Mouse (Mus musculus) C2C12 (cell line): ENCODE results near the gene Slc25a39. TPM values are rescaled to one million over a fixed set of nuclear protein-coding genes. Genes with fewer than 3 reads are reported as not detected.
A peak's percentile ranks its signal among the peaks of the same experiment; 100 is the strongest.

Experiments
- H3K27me3 ChIP-seq: one replicate; pipeline ENCODE4 v1.6.1; 2011; ENCODE audit not compliant: control insufficient read depth, insufficient read depth, insufficient read length
- H3K36me3 ChIP-seq: one replicate; pipeline ENCODE4 v1.6.1; 2011; ENCODE audit not compliant: control insufficient read depth, insufficient read depth
- H3K4me3 ChIP-seq: one replicate; pipeline ENCODE4 v1.5.1; 2011; ENCODE audit warnings: mild to moderate bottlenecking, control low read depth; ENCODE audit not compliant: poor library complexity, insufficient read depth, severe bottlenecking
- H3K79me2 ChIP-seq: one replicate; pipeline ENCODE4 v1.6.1; 2011; ENCODE audit not compliant: control insufficient read depth, insufficient read depth
- H3K79me3 ChIP-seq: one replicate; pipeline ENCODE4 v1.6.1; 2011; ENCODE audit warnings: low read depth, control low read depth
- H3ac ChIP-seq: one replicate; pipeline ENCODE3; 2011; ENCODE audit warnings: low read depth; ENCODE audit not compliant: control insufficient read depth, insufficient read length
- CEBPB ChIP-seq: IDR thresholded peaks from one replicate; pipeline ENCODE4 v1.6.1; 2011; ENCODE audit warnings: low read depth, mild to moderate bottlenecking, control low read depth, moderate library complexity
- CTCF ChIP-seq: IDR thresholded peaks from one replicate; pipeline ENCODE4 v1.5.1; 2011; ENCODE audit not compliant: control insufficient read depth, insufficient read depth, insufficient read length
- FOSL1 ChIP-seq: IDR thresholded peaks from one replicate; pipeline ENCODE4 v1.8.0; 2011; ENCODE audit warnings: mild to moderate bottlenecking, low read length; ENCODE audit not compliant: poor library complexity, insufficient read depth, severe bottlenecking
- MAX ChIP-seq: IDR thresholded peaks from one replicate; pipeline ENCODE4 v1.6.1; 2011; ENCODE audit warnings: mild to moderate bottlenecking, control low read depth
- MYOD1 ChIP-seq: IDR thresholded peaks from one replicate; pipeline ENCODE4 v1.6.1; 2011; ENCODE audit warnings: low read depth; ENCODE audit not compliant: control insufficient read depth, insufficient read length
- MYOG ChIP-seq: IDR thresholded peaks from one replicate; pipeline ENCODE4 v1.6.1; 2011; ENCODE audit not compliant: control insufficient read depth, insufficient read length; ENCODE audit errors: extremely low read depth
- USF1 ChIP-seq: IDR thresholded peaks from one replicate; pipeline ENCODE4 v1.6.1; 2011; ENCODE audit warnings: low read depth, mild to moderate bottlenecking, control low read depth, moderate library complexity
- long read RNA-seq, 2 experiments: library from polyadenylated mRNA; unstranded; transcript quantifications; one replicate each; pipeline ENCODE4 v2.0.0; 2019 to 2020
- polyA plus RNA-seq: library from polyadenylated mRNA; unstranded; fragments of >200 nt; fragmentation: generic; extraction: Trizol; gene quantifications from one replicate; pipeline ENCODE4 v1.2.1, GENCODE M21; 2012; ENCODE audit warnings: missing spikeins

The Slc25a39 gene
- 174 TPM for polyA plus RNA-seq
- long read RNA-seq, experiment 1, transcript Slc25a39-201 (12 exons, 1,685 nt): major isoform, 277 of 311 reads
- long read RNA-seq, experiment 1, partial matches to known transcripts: 20 of 311 reads
- long read RNA-seq, experiment 1, other reads (novel, unspliced or antisense): 14 of 311 reads
- long read RNA-seq, experiment 2, transcript Slc25a39-201 (12 exons, 1,685 nt): major isoform, 121 of 131 reads
- long read RNA-seq, experiment 2, partial matches to known transcripts: 3 of 131 reads
- long read RNA-seq, experiment 2, other reads (novel, unspliced or antisense): 7 of 131 reads

- TF ChIP-seq CTCF (no peak), CEBPB (peak; percentile 20)
- Histone ChIP-seq H3K4me3 (peak within 1 kb of the TSS; percentile 80), H3ac (peak within 1 kb of the TSS; percentile 73), H3K27me3 (no peaks in the 10 kb centered on the region), H3K79me3 (peaks cover 8% of the 10 kb centered on the region), H3K36me3 (peaks cover 8% of the 10 kb centered on the region), H3K79me2 (peaks cover 15% of the 10 kb centered on the region)
Measured at GRCm38 (mm10) chr11:102407834-102408215, at the start of gene Slc25a39. Gene Slc25a39 (minus strand): TSS chr11:102407946.

- Histone ChIP-seq H3K36me3 (no peaks in the 10 kb centered on the region), H3ac (peak overlapping the region; percentile 73), H3K27me3 (peaks cover 9% of the 10 kb centered on the region), H3K79me2 (no peaks in the 10 kb centered on the region), H3K79me3 (no peaks in the 10 kb centered on the region), H3K4me3 (peak overlapping the region; percentile 15)
- TF ChIP-seq USF1: no peak
- TF ChIP-seq MYOD1: peak; percentile 22
- TF ChIP-seq CEBPB: no peak
- peak; percentile 69 for TF ChIP-seq CTCF
Measured at GRCm38 (mm10) chr11:102455740-102456396, 48.1 kb upstream of the Slc25a39 start.

GRCm38 (mm10) chr11:102453131-102453530, 45.4 kb upstream of the Slc25a39 start:
- Histone ChIP-seq H3K4me3 (no peak overlapping the region), H3K79me2 (no peaks in the 10 kb centered on the region), H3K36me3 (no peaks in the 10 kb centered on the region), H3K27me3 (peaks cover 30% of the 10 kb centered on the region), H3K79me3 (no peaks in the 10 kb centered on the region), H3ac (no peak overlapping the region)
- no peak for TF ChIP-seq MAX
- TF ChIP-seq MYOD1: no peak
- no peak for TF ChIP-seq CTCF
- no peak for TF ChIP-seq CEBPB
- TF ChIP-seq MYOG: no peak
- TF ChIP-seq FOSL1: no peak
- no peak for TF ChIP-seq USF1

DNA sequence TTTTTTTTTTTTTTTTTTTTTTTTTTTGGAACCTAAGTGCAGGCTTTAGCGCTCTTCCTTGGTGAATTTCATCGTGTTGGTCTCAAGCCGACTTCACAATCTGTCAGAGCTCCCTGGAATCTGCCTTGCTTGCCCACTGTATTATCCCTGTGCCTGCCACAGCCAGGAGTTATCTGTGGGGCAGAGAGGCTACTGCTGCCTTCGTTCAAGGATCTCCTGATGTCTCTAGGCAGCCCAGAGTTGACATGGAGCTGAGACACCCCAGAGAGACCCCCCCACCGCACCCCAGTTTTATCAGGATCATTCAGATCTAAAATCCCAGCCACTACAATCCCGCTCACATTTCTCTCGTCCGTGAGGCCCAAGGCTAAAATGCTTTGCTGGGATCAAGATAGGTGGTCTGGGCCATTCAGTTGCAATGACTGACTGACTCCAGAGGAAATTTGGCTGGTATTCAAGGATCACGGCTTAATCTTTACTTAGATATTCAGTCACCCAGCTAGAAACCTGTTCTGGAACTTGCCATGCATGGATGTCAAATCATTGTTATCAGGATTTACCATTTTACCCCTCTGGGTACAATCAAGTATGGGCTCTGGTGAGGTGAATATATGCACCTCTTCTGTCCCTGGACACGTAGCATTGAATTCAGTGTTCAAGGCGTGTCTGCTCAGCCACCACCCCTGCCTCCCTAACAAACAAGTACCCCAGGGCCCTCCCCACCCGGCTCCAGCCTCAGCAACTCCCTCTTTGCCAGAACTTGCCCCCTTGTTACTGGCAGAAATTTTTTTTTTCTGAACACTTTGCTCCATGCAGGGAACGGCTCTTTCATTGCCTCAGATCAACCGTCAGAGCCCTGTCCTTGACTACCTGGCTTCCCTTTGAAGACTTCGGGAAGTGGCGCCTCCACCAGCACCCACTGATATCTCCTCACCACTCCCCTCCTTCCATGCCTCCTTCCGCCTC, 41.6 kb upstream of the Slc25a39 start:
- no peak for TF ChIP-seq USF1
- TF ChIP-seq MYOD1: no peak
- TF ChIP-seq MYOG: no peak
- TF ChIP-seq FOSL1: no peak
- TF ChIP-seq MAX: no peak
- no peak for TF ChIP-seq CTCF
- no peak for TF ChIP-seq CEBPB
- Histone ChIP-seq H3K27me3 (peaks cover 35% of the 10 kb centered on the region), H3K79me3 (no peaks in the 10 kb centered on the region), H3ac (no peak overlapping the region), H3K4me3 (no peak overlapping the region), H3K36me3 (no peaks in the 10 kb centered on the region), H3K79me2 (no peaks in the 10 kb centered on the region)

GRCm38 (mm10) chr11:102448327-102448726, 40.6 kb upstream of the Slc25a39 start:
- Histone ChIP-seq H3K79me2 (no peaks in the 10 kb centered on the region), H3K4me3 (no peak overlapping the region), H3ac (no peak overlapping the region), H3K79me3 (no peaks in the 10 kb centered on the region), H3K27me3 (peaks cover 35% of the 10 kb centered on the region), H3K36me3 (no peaks in the 10 kb centered on the region)
- no peak for TF ChIP-seq CEBPB
- TF ChIP-seq CTCF: no peak
- TF ChIP-seq MAX: no peak
- no peak for TF ChIP-seq MYOG
- no peak for TF ChIP-seq USF1
- no peak for TF ChIP-seq MYOD1
- no peak for TF ChIP-seq FOSL1
